Mouse (Mus musculus) ES-E14 (cell line): ENCODE data around the gene Hist1h4a.

Experiments
- CHD2 ChIP-seq: IDR thresholded peaks from 2 replicates; pipeline ENCODE4 v1.6.1; 2014; ENCODE audit warnings: mild to moderate bottlenecking, low read depth, low read length, inconsistent platforms
- HCFC1 ChIP-seq: IDR thresholded peaks from 2 replicates; pipeline ENCODE4 v1.6.1; 2012; ENCODE audit warnings: low read length, inconsistent platforms, borderline replicate concordance; ENCODE audit not compliant: insufficient read depth
- MAFK ChIP-seq: IDR thresholded peaks from 2 replicates; pipeline ENCODE4 v1.6.1; 2014; ENCODE audit warnings: mild to moderate bottlenecking, low read depth, low read length, inconsistent platforms; ENCODE audit not compliant: insufficient read depth
- ZC3H11A ChIP-seq: IDR thresholded peaks from 2 replicates; pipeline ENCODE4 v1.6.1; 2012; ENCODE audit warnings: low read depth, mild to moderate bottlenecking, inconsistent platforms, low read length, borderline replicate concordance

GRCm38 (mm10) chr13:23763242-23763585 is 2.2 kb upstream of the Hist1h4a start:
- no peak for TF ChIP-seq HCFC1
- no peak for TF ChIP-seq CHD2
- TF ChIP-seq ZC3H11A, result no peak
- TF ChIP-seq MAFK, result no peak
